Mouse (Mus musculus) retina, postnatal 1 day (tissue): ENCODE measurements around the gene D430041D05Rik.
"Not testable (repeated sequence)": the region's sequence is repeated elsewhere in the genome, so short reads cannot be mapped to it uniquely, and the experiment has no call there.

Experiments used
- DNase-seq: peaks from one replicate; pipeline ENCODE4 v3.0.0-alpha.2; 2012

Gene D430041D05Rik

GRCm38 (mm10) chr2:104144004-104144403, 266.8 kb downstream of the D430041D05Rik start:
- no peak for DNase-seq

- DNase-seq = no peak
Measured at GRCm38 (mm10) chr2:104142140-104142539, 268.7 kb downstream of the D430041D05Rik start.

DNA sequence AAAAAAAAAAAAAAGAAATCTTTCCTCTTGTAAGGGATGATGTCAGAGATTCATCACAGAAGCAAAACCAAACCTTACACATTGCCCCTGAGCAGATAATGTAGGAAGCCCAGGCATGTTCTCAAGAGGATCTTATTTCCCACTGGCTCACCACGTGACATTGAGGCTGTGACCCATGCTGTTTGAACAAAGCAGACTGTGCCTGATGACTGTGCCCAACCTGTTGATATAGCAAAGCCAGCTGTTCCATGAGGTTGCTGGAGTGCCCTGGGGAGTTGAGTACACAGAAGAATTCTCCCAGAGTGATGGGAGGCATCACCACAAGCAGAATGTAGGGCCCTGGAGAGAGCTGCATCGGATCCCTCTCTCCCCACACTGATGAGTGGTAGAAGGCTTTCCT, 274.9 kb downstream of the D430041D05Rik start:
- DNase-seq = no peak

GRCm38 (mm10) chr2:104134150-104135056, 276.4 kb downstream of the D430041D05Rik start:
- DNase-seq = peak; percentile 86

- no peak for DNase-seq
Measured at GRCm38 (mm10) chr2:104133042-104133810, 277.6 kb downstream of the D430041D05Rik start.

GRCm38 (mm10) chr2:104132266-104132859, 278.4 kb downstream of the D430041D05Rik start:
- DNase-seq = no peak

DNA sequence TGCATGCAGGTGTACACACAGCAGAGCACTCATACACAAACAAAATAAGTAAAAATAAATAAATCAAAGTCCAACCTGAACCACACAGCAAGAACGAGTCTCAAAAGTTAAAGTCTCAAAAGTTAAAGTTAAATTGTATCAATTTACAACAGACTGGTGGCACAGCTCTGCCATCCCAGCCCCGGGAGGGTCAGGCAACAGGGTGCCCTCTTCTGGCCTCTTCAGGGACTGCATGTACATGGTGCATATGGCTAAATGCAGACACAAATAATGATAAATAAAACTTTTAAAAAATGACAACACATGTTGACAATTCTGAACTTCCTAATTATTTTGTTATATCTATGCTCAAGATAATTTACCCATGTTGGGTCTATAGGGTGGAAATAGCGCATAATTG, 279.8 kb downstream of the D430041D05Rik start:
- peak; percentile 21 for DNase-seq

DNA sequence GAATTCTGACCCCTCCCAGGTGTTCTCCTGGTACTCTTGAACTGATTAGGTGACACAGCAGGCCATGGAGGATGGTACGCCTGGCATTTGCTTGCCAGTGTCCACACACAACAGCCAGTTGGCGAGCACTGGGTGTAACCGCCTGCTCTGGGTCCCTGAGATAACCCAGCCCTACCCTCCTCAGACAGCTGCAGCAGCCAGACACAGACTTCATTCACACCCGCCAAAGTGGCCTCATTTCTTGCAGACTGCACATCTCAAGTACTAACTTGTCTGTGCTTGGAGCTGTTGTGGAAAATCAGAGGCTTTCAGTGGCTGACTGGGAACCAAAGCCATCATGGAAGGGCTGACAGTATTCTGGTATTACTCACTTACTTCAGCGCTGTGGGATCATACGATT, 280.6 kb downstream of the D430041D05Rik start:
- peak; percentile 8 for DNase-seq

DNA sequence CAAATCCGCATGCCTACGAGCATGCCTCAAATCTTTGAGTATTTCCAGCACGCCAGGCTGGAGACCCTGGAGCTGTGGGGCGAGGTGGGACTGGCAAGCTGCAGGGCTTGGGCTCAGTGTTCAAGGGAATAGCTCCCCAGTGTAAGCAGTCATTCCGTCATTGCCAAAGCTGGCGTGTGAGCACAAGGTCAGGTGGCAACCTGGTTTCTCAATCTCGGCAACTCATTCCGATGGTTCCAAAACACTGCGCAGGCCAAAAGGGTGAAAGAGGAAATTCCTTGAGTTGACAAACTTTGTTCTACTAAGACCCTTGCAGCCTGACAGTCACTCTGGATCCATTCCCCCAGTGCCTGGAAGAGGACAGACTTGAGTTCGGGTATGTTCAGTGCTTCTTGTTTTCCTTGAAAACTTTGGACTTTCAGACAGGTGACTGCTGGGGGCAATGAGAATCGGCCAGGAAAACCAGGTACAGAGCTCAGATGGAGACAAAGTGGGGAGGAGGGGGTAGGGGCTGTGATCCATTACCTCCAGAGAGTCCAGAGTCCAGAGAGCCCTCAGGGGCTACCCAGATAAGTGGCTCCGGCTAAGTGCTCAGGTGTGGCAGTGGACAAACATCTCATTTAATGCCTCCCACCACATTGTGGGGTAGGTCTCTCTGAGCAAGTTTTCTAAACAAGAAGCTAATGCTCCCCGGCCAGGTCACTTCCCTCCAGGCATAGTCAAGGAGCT, 281.8 kb downstream of the D430041D05Rik start:
- no peak for DNase-seq

GRCm38 (mm10) chr2:104124071-104124470, 286.7 kb downstream of the D430041D05Rik start:
- no peak for DNase-seq

DNA sequence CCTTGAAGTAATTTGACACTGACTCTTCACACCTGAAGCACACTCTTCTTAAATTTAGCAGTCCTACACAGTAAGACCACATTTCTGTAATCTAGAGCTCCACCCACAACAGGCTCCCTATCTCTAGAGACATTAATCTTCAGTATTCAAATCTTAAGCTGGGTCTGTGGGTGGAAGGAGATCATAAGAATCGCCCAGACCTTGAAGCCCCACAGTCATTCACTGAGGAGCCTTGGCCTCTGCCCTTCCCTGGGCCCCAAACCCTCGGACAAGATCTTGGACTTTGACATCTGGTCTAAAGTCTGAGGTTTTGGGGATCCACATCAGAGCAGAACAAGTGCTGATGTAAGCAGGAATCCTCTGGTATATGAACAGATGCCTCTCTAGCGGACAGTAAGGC, 287.3 kb downstream of the D430041D05Rik start:
- DNase-seq = peak; percentile 16

DNA sequence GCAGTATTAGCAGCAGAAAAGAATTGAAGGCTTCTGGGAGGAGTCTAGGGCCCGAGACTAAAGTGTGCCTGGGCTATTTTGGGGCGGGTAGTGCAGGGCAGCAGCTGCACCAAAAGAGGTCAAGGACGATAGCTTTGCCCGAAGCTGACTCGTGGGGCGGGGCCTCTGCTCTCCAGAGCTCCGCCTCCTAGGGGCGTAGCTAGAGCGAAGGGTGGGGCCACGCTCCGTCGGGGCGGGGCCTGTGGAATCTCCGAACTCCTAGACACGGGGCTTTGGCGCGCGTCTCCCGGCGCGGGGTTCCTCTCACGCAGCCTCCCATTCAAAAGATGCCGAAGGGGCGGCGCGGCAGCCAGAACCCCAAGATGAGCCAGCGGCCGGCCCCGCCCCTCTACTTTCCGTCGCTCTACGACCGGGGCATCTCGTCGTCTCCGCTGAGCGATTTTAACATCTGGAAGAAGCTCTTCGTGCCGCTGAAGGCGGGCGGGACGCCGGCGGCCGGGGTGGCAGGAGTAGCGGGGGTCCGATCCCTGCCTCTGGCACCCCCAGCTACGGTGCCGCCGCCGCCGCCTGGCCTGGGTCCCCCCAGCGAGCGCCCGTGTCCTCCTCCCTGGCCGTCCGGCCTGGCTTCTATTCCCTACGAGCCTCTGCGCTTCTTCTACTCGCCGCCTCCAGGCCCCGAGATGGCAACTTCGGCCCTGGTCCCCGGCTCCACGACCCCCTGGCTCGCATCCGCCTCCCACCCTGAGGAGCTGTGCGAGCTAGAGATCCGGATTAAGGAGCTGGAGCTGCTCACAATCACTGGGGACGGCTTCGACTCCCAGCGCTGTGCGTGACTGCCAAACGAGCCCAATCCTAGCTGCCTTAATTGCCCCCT, 288.1 kb downstream of the D430041D05Rik start, which contains the start of gene A930018P22Rik:
Gene A930018P22Rik (plus strand): TSS at position 265 of the 874 bp plus-strand sequence.
- peak; percentile 95 for DNase-seq

DNA sequence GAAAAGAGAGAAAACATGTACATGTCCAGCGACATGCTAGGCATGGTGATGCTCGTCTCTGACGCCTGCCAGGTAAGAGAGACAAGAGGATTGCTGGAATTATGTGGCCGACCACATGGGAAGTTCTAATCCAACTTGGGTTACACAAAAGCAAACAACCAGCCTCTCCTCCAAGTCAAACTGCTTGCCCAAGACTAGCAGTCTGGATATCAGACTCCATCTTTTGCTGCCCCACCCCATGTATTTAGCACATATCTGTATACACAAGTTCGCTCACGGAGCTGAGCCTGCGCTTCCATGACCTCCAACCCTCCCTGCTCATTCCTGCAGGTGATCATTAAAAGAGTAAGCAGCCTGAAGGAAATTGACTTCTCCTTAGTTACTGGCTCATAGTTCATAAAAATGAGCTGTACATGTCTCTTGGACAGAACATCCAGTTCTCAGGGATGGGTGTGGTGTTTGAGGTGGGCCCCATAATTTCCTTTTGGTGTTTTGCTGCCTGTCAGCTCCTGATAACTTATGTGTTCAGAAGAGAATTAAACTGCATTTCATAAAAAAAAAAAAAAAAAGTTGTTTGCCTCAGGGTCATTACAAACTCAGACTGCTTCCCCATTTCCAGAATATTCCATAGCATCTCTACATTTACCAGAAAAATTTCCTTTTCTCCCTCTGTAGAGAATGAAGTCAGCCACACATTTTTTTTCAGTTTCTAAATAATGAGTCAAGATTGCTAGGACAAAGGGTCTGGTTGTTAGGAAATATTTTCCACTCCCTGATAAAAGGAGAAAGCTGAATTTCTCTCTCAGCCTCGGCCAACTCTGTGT, 288.9 kb downstream of the D430041D05Rik start:
- DNase-seq = no peak

- DNase-seq = peak; percentile 6
Measured at GRCm38 (mm10) chr2:104120312-104120711, 290.5 kb downstream of the D430041D05Rik start.

GRCm38 (mm10) chr2:104119097-104119496, 291.7 kb downstream of the D430041D05Rik start:
- DNase-seq = no peak

GRCm38 (mm10) chr2:104117173-104117572, 293.6 kb downstream of the D430041D05Rik start:
- DNase-seq = not testable (repeated sequence)

DNA sequence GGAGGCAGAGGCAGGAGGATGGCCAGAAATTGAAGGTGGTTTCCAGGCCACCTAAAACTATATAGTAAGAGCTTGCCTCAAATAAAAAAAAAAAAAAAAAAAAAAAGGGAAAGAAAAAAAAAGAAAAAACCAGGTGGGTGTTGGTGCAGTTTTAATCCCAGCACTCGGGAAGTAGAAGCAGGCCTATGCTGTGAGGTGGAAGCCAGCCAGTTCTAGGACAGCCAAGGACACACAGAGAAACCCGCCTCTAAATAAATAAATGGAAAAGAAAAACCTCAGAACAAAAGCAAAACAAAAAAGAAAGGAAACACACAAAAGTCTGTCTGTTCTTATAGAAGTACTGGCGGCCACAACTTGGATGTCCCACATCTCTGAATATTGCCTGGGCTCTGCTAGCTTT, 295.9 kb downstream of the D430041D05Rik start:
- DNase-seq = no peak

GRCm38 (mm10) chr2:104113563-104113962, 297.2 kb downstream of the D430041D05Rik start:
- not testable (repeated sequence) for DNase-seq

DNA sequence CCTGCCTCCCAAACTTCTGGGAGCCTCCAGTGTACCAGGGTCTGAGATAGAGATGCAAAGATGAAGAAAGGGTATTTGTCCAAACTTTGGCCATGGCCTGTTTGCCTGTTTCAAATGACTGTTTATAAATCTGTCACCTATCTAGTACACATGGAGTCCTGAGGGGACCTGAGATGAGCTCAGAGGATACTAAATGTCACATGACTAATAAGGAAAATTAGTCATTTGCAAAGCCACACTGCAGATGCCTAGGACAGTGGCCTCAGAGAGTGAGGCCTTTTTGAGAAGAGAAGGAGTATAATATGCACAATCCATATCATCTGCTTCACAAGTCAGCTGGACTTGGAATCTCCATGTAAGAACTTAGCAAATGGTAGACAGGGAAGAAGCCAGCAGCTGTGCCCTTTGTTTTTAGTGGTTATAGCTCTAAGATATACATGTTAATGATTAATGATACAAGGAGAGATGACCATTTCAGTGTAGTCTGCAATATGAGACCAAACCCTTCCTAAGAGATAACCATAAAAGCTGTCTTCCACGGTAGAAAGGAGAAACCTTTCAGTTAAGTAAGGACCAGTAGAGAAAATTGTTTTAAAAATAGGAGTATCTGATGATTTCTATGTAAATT, 299.5 kb downstream of the D430041D05Rik start:
- DNase-seq = not testable (repeated sequence)

GRCm38 (mm10) chr2:104110031-104110430, 300.8 kb downstream of the D430041D05Rik start:
- no peak for DNase-seq
